Mouse (Mus musculus) left cerebral cortex, postnatal 10 days (tissue): Measurements from ENCODE around the gene H2-Ke6. TPM values are rescaled to one million over a fixed set of nuclear protein-coding genes. Genes with fewer than 3 reads are reported as not detected.
A peak's percentile ranks its signal among the peaks of the same experiment; 100 is the strongest.

Source experiments
- DNase-seq, 2 experiments: peaks; one replicate each; pipeline ENCODE4 v3.0.0; 2021 to 2022; ENCODE audit warnings: low spot score in 2 of 2, mixed read lengths in 1 of 2; ENCODE audit errors: extremely low spot score in 1 of 2
- intact Hi-C: fragments of 180-260 bp; cut with DNase I; formaldehyde crosslinking; loops from one replicate; pipeline ENCODE4 v1.15.1; 2025
- total RNA-seq, 2 experiments: library from RNA; stranded (reverse); gene quantifications; 2 replicates each; pipeline ENCODE4 v1.2.3; 2021

H2-Ke6 gene
- 10 to 100 TPM; 29.7 to 32.0 TPM for total RNA-seq

DNA sequence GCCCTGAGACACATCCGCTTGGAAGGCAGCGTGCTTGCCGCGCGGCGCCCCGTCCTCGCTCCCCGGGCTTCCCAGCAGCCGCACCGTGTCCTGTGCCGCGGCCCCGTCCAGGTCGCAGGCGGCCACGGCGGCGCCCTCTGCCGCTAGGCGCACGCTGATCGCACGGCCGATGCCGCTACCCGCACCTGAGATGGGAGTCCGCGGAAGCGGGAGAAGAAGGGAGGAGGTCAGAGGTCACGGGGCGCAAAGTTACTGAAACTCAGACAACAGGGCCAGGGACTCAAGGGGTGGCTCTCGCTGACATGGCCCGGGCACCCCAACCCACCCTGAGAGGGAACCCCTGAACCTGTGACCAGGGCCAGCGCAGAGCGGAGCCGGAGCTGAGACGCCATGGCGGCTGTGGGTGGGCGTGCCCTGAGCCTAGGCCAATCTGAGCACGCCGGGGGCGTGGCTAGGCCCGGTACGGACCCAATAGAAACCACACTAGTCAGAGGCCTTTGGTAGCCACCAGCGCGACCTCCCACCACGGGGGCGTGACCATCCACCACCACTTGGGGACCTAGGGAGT, at the start of gene H2-Ke6:
TSS of gene H2-Ke6 (minus strand) at position 405 of the 568 bp plus-strand sequence.
- intact Hi-C loops: no loop called here
- DNase-seq: peak; percentile 88 to 96

- intact Hi-C loops: loop anchor here (2.0 to 10.0 kb wide), 2 partner anchors 87 to 157 kb away; partner anchors contain the start of gene H2-Ob
Measured at GRCm38 (mm10) chr17:34077549-34077948, 49.7 kb upstream of the H2-Ke6 start.

DNA sequence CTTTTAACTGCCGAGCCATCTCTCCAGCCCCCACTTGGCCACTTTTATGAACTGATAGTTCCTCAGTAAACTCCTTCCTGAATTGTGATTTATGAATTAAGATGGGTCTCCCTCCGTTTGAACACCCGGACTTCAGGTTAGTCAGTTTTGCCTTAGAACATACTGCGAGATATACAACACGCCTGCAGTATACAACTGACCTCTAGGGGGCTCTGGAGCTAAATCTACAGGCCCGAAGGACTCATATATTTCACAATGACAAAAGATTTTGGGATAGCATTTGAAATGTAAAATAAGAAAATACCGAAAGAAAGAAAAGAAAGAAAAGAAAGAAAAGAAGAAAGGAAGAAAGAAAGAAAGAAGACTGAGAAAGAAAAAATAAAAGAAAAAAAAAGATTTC, 47.4 kb upstream of the H2-Ke6 start:
- DNase-seq: peak; percentile 64 to 69
- intact Hi-C loops: loop anchor here (10.0 kb wide), 1 partner anchor 160 kb away; the partner anchor contains the start of gene H2-Ob

More at GRCm38 (mm10) chr17:34077549-34077948, 49.7 kb upstream of the H2-Ke6 start:
- peak; percentile 60 to 71 for DNase-seq

DNA sequence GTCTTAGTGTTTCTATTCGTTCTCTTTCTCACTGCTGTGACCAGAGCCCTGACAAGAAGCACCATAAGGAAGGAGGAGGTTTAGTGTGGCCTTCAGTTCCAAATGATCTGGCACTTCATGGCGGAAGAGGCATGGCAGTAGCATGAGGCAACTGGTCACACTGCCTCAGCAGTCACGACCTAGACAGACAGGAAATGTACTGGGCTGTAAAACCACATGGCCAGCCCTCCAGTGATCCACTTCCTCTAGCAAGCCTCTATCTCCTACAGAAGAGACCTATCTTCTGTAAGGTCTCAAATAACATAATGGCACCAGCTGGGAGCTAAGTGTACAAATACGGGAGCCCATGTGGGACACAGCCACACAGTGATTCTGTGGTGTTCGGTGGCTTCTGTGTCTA, 44.2 kb upstream of the H2-Ke6 start:
- intact Hi-C loops: loop anchor here (10.0 kb wide), 1 partner anchor 163 kb away; the partner anchor contains the start of gene H2-Ob
- no peak for DNase-seq

GRCm38 (mm10) chr17:34068864-34069263, 41.0 kb upstream of the H2-Ke6 start:
- intact Hi-C loops: no loop called here
- DNase-seq: no peak

GRCm38 (mm10) chr17:34057224-34057623, 29.4 kb upstream of the H2-Ke6 start:
- intact Hi-C loops: no loop called here
- DNase-seq: no peak

DNA sequence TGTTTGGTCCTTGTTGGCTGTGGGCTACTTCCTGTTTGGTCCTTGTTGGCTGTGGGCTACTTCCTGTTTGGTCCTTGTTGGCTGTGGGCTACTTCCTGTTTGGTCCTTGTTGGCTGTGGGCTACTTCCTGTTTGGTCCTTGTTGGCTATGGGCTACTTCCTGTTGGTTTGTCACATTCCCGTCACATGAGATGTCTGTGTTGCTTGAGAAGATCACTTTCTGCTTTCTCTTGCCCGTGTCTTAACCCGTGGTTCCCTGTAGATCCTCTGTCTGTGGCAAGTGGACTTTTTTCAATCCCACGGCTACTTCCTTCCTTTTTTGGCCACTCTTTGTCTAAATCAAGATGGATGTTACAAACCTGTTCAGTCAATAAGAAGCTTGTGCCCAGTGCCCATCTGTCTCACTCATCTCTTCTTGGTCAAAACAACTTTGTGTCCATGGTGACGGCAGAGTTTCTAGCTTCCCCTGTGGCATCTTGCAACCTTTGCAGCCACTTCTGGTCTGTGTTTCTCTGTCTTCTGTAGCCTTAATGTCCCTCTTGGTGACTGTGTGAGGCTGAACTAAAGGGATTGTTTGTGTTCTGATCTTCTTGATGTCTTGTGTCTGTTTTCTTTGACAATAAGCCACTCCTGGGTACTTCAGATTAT, 19.7 kb upstream of the H2-Ke6 start:
- intact Hi-C loops: no loop called here
- no peak for DNase-seq

- DNase-seq: no peak
- intact Hi-C loops: no loop called here
Measured at GRCm38 (mm10) chr17:34045941-34046340, 18.1 kb upstream of the H2-Ke6 start.

DNA sequence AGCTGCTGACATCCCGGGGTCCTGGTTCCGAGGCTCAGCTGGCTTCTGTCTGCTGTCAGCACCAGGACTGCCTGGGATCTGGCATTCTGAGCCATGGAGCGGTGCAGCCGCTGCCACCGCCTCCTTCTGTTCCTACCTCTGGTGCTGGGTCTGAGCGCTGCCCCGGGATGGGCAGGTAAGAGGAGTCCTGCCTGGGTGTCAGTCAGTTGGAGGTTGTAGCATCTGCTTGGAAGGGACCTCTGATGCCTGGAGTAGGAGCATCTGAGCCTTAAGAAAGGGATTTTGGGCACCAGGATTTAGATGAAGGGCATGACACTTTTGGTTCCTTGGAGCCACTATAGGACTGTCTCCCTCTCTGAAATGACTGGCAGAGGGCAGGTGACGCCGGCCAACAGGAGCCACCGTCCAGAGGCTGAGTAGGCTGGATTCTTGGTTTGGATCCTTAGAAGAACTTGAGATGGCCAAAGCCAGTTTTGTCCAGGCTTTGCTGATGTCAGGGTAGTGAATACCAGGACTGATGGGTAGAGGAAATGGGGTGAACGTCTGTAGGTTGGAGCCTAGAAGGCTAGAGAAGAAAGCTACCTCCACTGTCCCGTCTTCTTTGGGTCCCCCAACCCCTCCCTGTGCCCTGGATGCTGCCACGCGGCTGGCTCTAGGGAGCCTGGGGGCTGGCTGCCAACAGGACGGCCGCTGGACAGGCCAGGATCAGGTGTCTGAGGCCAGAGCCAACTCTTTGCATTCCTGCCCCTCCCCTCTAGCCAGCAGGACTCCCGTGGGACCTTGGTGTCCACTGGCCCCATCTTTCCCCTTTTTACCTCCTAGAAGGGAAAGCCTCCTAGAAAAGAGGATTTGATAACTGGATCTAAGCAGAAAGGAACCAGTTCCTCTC, 11.9 kb upstream of the H2-Ke6 start:
- peak in 1 of 2 experiments; percentile 62 for DNase-seq
- intact Hi-C loops: loop anchor here (5.0 kb wide), 1 partner anchor 72 kb away; no protein-coding TSS in a partner anchor

GRCm38 (mm10) chr17:34038878-34039561, 11.2 kb upstream of the H2-Ke6 start, which contains the start of gene Col11a2:
TSS of gene Col11a2 (plus strand) at chr17:34039437.
- DNase-seq: peak in 1 of 2 experiments; percentile 61
- intact Hi-C loops: loop anchor here (5.0 kb wide), 1 partner anchor 73 kb away; no protein-coding TSS in a partner anchor

GRCm38 (mm10) chr17:34038440-34038839, 10.6 kb upstream of the H2-Ke6 start:
- peak; percentile 60 to 87 for DNase-seq
- intact Hi-C loops: loop anchor here (5.0 kb wide), 1 partner anchor 74 kb away; no protein-coding TSS in a partner anchor

DNA sequence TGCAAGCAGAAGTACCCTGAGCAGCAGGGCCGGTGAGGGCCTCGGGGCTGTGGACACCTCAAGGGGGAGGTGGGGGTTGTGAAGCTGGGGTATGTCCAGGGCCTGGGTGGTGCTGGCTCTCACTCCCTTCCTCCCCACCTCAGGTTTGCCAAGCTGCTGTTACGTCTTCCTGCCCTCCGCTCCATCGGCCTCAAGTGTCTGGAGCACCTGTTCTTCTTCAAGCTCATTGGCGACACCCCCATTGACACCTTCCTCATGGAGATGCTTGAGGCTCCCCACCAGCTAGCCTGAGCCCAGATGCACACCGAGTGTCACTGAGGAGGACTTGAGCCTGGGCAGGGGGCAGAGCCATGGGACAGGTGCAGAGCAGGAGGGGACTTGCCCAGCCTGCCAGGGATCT, 9.4 kb upstream of the H2-Ke6 start:
- peak in 1 of 2 experiments; percentile 30 for DNase-seq
- intact Hi-C loops: loop anchor here (5.0 kb wide), 1 partner anchor 75 kb away; no protein-coding TSS in a partner anchor

DNA sequence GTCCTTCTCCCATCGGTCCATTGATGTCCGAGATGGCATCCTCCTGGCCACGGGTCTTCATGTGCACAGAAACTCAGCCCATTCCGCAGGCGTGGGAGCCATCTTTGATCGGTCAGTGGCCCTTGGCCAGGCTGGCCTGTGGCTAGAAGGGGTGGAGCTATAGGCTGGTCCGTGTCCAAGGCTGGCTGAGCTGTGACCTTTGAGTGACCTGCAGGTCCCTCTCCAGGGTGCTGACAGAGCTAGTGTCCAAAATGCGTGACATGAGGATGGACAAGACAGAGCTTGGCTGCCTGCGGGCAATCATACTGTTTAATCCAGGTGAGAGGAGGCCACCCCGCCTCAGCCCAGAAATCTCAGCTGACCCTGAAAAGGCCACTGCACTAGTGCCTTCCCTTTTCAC, 8.8 kb upstream of the H2-Ke6 start:
- intact Hi-C loops: loop anchor here (5.0 kb wide), 1 partner anchor 76 kb away; no protein-coding TSS in a partner anchor
- DNase-seq: peak in 1 of 2 experiments; percentile 44

GRCm38 (mm10) chr17:34035517-34035916, 7.7 kb upstream of the H2-Ke6 start:
- DNase-seq: peak in 1 of 2 experiments; percentile 33
- intact Hi-C loops: loop anchor here (5.0 kb wide), 1 partner anchor 77 kb away; no protein-coding TSS in a partner anchor

DNA sequence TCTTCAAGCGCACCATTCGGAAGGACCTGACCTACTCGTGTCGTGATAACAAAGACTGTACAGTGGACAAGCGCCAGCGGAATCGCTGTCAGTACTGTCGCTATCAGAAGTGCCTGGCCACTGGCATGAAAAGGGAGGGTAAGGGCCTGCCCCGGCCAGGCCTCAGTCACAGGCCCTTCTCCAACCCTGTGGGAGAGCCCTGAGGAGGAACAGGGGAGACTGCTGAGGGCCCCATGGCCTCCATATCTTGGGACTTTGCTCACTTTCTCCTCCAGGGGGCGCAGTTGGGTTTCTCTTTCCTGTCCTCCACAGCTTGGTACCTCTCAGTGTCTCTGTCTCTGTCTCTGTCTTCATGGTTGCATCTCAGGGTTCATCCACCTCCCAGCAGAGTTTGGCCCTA, 6.2 kb upstream of the H2-Ke6 start:
- intact Hi-C loops: no loop called here
- peak in 1 of 2 experiments; percentile 76 for DNase-seq

- intact Hi-C loops: no loop called here
- peak in 1 of 2 experiments; percentile 59 for DNase-seq
Measured at GRCm38 (mm10) chr17:34033441-34033840, 5.6 kb upstream of the H2-Ke6 start.

DNA sequence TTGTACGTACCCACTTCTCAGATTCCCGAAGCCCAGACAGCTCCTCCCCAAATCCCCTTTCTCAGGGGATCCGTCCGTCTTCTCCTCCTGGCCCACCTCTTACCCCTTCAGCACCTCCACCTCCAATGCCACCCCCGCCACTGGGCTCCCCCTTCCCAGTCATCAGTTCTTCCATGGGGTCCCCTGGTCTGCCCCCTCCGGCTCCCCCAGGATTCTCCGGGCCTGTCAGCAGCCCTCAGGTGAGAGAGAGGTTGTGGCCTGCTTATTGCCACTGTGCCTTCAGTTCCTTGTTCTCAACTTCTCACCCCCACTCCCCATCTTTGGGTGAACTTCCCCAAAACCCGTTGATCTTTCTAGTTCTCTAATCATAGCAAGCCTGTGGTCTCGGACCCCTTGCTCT, 4.9 kb upstream of the H2-Ke6 start:
- peak in 1 of 2 experiments; percentile 67 for DNase-seq
- intact Hi-C loops: no loop called here

DNA sequence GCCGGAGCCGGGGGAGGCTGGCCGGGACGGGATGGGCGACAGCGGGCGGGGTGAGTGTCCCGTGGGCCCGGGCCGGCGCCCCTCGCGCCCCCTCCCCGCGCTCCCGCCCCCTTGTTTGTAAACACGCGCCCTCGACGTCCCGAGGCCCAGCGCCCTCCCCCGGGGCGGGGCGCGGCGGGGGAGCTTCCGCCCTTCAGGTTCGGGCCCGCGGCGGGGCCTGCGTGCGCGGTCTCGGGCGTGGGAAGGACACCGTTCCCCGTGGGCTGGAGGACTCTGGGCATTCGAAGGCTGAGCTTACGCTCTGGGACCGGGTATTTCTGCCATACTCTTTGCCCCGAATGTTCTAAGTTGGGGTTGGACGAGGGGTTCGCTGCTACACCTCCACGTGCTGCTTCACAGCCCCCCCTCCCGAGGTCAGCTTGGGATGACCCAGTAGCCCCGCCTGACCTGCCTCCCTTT, 4.3 kb upstream of the H2-Ke6 start:
- no peak for DNase-seq
- intact Hi-C loops: no loop called here
